Mouse (Mus musculus): ENCODE data around the gene Tgfbr2.
"Not testable (repeated sequence)": the region's sequence is repeated elsewhere in the genome, so short reads cannot be mapped to it uniquely, and the experiment has no call there.

Gene Tgfbr2

DNA sequence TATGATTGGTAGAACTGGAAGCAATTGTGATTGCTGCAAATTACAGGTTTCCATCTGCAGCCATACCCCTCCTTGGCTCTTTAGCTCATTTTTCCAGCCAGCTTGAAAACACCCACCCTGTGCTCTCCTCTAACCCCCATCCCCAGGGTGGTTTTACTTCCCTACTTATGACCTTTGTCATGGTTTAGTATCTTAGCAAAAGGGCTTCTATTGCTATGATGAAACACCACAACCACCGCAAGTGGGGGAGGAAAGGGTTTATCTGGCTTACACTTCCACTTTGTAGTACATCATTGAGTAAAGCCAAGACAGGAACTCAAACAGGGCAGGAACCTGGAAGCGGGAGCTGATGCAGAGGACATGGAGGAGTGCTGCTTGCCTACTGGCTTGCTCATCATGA lies 97.7 kb downstream of the Tgfbr2 start:
- no peak for DNase-seq (ENCODE audit: low read depth, low spot score)

DNA sequence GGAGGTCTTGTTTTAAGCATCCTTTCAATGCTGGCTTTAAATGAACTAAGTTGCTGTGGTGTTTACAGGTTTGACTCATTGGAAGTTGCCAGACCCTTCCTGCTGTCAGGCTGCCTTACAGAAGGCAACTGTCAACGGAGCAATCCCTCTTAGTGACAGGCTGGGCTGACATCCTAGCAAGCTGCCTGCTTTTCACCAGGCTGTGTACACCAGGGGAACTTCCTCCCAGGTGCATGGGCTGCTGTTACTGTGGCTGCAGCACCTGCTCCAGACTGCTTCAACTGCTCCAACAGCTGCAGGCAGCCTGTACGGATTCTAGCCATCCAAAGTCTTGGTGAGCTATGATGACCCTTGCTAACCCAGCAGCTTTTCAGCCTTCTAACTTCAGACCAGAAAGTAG lies 98.2 kb downstream of the Tgfbr2 start:
- no peak for DNase-seq (ENCODE audit: low read depth, low spot score)

DNA sequence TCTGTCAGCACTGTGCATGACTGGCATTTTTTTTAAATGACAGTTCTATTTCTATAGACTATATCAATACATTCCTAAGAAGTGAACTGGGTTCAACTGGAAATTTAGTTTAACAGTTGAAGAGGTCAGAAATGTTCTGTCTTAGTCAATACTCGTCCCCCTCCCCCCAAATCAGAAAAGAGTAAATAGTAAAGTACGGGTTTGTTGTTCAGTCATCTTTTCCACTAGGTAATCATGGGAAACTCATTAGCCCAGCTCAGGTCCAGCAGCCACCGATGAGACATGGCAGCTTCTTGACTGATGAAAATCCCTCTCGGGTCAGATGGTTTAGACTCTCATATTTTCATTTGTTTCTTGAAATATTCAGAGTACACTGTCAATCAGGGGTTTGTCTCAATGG lies 99.0 kb downstream of the Tgfbr2 start:
- DNase-seq (ENCODE audit: low read depth, low spot score) = no peak

DNA sequence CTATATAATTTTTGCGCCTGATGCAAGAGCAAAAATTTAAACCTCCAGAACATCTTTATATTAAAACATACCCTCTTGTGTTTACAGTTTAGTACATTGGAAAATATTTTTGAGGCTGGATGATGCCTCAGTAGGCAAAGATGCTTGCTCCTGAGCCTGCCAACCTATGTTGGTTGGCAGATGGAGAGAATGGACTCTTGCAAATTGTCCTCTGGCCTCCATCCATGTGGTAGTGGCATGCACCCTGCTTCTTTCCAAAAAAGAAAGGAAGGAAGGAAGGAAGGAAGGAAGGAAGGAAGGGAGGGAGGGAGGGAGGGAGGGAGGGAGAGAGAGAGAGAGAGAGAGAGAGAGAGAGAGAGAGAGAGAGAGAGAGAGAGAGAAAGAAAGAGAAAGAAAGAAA lies 103.6 kb downstream of the Tgfbr2 start:
- not testable (repeated sequence) for DNase-seq (ENCODE audit: low read depth, low spot score)

DNA sequence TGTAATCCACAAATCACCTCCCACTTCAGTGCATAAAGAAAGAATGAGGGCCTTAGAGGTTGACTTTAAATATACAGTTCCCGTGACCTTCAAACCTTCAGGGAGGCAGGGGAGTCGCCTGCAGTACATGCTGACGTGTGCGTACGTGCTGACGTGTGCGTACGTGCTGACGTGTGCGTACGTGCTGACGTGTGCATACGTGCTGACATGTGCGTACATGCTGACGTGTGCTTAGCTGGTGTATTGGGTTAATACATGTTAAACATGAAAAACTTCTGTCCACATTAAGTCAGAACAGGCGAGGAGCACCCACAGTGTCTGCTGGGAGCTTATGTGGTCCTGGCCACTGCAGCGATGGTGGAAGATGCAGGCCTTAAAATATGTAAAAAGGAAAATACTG lies 110.4 kb downstream of the Tgfbr2 start:
- DNase-seq (ENCODE audit: low read depth, low spot score) = no peak

DNA sequence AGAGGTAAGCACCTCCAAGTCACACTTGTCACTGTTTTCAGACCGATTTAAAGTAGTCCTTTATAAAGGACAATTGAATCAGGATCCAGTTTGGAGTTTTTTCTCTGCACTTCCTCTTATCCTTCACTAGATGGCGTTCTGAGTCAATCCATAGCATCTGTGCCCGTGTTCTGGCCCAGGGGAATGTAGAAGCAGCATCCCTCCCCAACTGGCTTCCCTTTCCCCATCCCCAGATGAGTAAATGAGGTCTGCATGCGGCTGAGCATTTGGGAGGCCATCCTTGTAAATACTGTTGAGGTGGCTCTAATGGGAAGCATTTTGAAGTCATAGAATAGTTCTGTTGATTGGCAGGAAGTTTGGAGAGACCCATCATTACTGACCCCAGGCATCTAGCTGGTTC lies 114.5 kb downstream of the Tgfbr2 start:
- DNase-seq (ENCODE audit: low read depth, low spot score) = no peak

DNA sequence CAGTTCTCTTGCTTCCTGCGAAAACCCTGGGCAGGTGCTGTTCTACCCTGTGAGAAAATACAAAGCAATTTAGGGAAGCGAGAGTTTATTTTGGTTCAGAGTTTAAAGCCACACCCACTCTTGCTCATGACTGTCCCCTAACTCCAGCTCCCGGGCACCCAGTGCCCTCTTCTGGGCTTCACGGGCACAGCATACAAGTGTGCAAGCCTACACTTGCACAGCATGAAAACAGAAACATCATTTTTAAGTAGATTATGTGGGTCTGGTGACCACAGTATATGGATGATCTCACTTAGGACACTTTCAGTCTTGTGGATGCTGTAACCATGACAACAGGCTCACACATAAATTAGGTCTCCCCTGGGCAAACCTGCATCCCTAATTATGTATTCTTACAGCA lies 116.0 kb downstream of the Tgfbr2 start:
- no peak for DNase-seq (ENCODE audit: low read depth, low spot score)

DNA sequence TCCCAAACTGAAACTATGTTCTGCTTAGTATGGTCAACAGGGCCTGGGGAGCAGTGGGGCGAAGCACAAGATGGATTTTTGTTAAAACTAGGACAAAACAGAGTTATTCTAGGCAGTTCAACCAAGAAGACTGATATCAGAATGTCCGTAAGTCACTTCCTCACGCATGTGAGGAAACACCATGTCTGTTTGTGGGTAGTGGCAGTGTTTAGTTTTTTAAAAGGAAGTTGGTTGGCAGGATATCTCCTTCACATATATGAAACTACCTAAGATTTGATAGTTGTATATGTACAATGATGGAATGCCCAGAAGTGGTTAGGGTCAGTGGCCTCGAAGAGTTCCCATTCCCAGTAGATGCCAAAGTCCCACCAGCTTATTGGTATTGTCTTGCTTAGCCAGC lies 116.7 kb downstream of the Tgfbr2 start:
- DNase-seq (ENCODE audit: low read depth, low spot score) = no peak

DNA sequence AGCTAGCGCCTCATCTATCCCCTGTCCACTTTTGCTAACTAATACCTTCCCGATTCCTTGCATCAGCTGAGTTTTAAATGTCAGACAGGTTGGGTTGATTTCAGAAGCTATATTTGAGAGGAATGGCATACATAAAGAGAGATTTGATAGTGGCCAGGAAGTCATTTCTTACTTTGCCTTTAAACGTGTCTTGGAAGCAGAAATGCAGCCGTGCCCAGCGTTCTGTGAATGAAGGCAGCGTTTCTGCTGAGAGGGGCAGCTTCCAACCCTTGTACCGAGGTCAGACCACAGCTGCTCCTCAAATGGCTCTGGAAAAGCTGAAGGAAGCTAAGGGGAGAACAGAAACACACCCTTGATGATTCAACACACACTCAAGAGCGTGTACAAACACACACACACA lies 121.2 kb downstream of the Tgfbr2 start:
- no peak for DNase-seq (ENCODE audit: low read depth, low spot score)

DNA sequence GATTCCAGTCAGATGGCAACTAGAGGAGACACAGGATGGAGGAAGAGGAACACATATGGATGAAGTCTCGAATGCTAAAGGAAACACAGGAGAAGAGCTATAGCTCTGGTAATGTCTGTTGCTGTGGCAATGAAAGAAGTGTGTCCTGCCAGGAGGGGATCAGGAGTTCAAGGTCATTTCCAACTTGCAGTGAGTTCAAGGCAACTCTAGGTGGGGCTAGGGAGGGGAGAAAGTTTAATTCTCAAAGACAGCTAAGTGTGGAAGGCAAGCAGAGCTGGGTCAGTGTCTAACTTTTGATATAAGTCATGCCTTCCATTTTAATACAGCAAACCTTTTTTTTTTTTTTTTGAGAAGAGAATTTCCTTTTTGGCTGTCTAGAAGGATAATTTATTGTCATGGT lies 125.2 kb downstream of the Tgfbr2 start:
- no peak for DNase-seq (ENCODE audit: low read depth, low spot score)

DNA sequence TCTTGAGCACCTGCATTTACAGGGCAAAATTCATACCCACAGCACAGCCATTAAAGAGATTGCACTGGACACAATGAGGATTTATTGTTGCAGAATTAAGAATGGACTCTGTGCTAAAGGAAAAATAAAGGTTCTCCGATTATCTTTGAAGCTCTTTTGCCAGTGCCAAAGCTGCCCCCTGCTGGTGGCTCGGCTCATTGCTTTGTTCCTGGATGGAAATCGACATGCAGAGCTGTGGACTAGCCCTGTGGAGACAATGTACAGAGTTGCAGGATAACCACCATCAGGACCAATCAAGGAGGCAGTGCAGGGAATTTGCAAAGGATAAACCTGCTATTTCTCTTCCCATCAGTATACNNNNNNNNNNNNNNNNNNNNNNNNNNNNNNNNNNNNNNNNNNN lies 133.4 kb downstream of the Tgfbr2 start:
- DNase-seq (ENCODE audit: low read depth, low spot score) = peak; percentile 44

DNA sequence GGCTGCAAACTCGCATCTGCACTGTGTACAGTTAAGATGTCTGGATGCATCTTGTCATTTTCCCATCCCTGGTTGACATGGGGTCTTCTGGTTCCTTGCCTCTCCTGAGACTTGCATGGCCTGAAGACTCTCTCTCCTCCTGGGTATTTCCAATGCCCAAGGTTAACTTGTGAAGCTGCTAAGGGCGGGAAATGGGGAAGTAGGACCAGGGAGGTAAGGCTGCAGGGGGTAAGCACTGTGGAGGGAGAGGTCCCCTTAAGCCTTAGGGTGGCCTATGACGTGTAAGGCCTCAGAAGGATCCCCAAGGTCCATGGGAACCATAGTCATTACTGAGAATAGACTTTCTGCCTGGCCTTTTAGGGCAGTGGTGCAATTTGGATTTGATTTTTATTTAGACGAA lies 133.8 kb downstream of the Tgfbr2 start:
- no peak for DNase-seq (ENCODE audit: low read depth, low spot score)

DNA sequence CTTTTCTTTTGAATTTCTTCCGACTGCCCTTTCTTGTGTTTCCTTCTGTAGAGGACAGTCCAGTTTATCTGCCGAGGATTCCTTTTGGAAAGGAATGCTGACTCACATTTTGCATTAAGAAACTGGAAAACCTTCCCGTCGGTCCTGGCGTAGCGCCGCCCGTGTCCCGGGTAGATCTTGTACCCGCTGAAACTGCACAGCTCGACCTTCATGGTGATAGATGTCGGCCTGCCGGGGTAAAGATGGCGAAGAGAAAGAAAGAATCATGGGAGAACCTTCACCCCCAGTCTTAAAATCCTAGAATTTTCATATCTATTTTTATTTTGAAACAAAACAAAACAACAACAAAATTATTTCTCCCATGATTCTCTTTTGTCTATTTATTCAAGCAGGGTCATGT lies 134.3 kb downstream of the Tgfbr2 start:
- DNase-seq (ENCODE audit: low read depth, low spot score) = not testable (repeated sequence)

DNA sequence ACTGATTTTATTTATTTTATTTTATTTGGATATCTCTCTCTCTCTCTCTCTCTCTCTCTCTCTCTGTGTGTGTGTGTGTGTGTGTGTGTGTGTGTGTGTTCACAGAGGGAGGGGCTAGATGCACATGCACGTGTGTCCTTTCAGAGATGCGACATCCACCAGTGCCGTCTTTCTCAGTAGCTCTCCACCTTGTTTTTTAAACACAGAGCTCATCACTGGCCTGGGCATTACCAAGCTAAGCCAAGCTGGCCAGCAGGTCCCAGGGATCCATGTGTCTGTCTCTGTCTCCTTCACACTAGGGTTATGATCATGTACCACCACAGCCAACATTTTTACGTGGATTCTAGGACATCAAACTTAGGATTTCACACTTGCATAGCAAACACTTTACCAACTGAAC lies 135.2 kb downstream of the Tgfbr2 start:
- DNase-seq (ENCODE audit: low read depth, low spot score) = no peak

DNA sequence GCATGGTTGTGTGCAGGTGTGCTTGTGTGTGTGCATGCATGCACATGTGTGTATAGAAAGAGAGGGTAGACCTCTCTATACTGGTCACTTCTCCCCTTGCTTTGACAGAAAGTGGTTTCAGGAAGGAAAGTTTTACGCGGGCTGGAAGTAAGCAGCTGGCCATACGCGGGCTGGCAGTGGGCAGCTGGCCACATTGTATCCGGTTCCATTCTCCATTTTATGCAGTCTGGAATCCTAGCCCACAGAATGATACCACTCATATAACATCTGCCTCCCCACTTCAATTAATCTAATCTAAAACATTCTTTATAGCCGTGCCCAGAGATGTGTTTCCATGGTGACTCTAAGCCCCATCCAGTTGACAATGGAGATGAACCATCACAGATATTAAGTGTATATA lies 136.9 kb downstream of the Tgfbr2 start:
- DNase-seq (ENCODE audit: low read depth, low spot score) = no peak

Measured in retina, adult 2 months (tissue).